Mouse (Mus musculus): ENCODE measurements around the gene Mindy1.

Mindy1 gene

DNA sequence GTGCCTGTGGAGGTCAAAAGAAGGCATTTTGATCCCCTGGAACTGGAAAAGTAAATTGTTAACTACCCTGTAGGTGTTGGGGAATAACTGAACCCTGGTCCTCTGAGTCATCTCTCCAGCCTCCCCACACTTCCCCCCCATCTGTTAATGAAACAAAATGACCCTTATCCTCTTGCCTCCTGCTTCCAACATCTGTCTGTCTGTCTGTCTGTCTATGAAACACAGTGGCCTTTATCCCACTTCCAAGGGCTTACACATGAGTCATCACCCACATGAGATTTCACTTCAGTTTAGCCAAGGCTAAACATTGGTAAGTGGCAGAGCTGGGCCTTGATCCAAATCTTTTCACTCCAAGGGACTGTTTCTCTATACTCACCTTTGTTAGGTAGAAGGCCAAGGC, 13.3 kb upstream of the Mindy1 start:
- no peak for DNase-seq (ENCODE audit: low read depth, low spot score)

DNA sequence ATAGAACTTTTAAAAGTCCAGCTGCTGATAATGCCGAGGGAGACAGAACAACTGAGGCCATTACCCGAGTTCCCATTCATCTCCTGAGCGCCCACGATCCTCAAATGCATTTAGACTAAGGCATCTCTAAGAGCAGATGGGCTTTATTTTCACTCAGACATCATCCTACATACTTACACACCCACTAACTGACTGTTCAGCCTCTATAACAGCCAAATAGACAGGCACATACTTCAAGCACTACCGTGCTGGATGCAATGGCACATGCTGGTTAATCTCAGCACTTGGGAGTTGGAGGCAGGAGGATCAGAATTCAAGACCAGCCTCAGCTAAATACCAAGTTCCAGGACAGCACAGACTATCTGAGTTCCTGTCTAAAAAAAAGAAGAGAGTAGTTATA, 11.4 kb upstream of the Mindy1 start:
- DNase-seq (ENCODE audit: low read depth, low spot score): no peak

DNA sequence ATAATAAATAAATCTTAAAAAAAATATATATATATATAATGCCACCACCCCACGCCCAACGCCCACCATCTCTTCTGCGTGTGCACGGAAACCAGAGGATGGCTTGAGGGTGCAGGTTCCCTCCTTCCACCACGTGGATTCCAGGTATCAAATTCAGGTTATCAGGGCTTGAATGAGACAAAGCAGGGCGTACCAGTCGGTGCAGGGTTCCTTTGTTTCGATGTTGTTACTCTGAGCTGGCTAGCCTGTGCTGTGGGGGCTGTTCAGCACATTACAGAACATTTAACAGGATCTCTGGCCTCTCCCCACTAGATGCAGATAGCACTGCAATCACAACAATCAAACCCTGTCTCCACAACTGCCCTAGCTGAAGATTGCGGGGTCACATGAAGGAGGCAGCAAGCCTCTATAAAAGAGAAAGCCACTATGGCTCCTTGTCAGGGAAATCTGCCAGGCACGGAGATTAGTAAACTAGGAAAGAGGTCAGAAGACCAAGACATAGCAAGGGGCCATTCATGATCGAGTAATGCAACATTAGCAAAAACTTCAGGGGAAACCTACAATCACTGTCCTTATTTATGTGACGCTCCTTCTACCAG, 10.3 kb upstream of the Mindy1 start:
- no peak for DNase-seq (ENCODE audit: low read depth, low spot score)

DNA sequence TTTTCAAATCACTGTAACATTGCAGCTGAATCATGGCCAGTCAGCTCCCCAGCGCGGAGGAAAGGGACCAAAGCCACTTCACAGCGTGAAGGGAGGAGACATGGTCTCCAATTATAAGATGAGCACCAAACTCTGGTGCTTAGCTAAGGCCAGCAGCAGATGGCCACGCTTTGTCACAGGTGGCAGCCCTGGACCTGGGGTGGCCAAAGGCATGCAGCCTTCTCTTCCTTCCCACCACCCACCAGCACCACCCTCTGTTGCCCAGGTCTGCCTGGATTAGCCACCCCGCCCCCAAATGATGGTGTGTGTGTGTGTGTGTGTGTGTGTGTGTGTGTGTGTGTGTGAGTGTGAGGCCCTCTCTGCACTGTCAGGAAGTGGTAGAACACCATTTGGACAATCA, 7.7 kb upstream of the Mindy1 start:
- DNase-seq (ENCODE audit: low read depth, low spot score): no peak

DNA sequence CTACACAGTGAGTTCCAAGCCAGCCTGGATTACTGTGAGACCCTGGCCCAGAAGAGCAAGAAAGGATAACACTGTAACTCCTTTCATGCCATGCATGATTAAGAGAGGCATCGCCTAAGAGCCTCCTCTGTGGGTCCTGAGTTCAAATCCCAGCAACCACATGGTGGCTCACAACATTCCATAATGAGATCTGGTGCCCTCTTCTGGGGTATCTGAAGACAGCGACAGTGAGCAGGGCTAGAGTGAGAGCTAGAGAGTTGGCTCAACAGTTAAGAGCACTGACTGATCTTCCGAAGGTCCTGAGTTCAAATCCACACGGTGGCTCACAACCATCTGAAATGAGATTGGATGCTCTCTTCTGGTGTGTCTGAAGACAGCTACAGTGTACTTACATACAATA, 6.7 kb upstream of the Mindy1 start:
- DNase-seq (ENCODE audit: low read depth, low spot score): no peak

DNA sequence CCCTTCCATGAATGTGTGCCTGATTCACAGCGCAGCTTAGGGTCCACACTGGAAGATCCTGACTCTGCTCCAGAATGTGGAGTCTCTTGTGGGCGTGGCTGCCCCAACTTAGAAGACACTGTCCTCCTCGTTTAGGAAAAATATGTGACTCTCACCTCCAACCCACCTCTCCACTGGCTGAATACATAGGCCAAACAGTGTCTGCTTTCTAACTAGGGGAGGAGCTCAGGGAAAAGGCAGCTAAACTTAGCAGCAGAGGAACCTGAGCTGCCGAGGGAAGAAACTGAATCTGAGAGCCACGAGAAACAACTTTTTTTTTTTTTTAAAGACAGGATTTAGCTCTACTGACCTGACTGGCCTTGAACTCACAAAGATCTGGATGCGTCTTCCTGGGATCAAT, 6.0 kb upstream of the Mindy1 start:
- DNase-seq (ENCODE audit: low read depth, low spot score): peak; percentile 86

DNA sequence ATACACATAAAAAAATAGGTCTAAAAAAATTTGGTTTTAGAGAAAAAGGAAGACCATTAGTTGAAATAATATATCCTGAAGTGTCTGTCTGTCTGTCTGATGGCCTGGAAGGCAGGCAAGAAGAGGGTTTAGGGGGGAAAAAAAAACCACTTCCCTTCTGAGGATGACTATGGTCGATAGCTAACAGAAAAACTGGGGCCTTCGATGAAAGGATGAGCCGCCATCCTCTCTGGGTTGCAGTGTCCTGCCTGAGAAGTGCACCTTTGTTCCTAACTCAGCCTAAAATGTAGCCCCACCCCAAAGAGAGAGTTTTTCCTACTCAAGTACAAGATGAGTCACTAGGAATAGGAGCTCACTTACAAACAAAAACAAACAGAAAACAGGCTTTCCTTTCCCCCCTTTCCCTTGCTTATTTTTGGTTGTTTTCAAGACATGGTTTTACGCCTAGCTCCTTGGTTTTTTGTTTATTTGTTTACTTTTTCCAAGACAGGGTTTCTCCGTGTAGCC, 4.7 kb upstream of the Mindy1 start:
- no peak for DNase-seq (ENCODE audit: low read depth, low spot score)

DNA sequence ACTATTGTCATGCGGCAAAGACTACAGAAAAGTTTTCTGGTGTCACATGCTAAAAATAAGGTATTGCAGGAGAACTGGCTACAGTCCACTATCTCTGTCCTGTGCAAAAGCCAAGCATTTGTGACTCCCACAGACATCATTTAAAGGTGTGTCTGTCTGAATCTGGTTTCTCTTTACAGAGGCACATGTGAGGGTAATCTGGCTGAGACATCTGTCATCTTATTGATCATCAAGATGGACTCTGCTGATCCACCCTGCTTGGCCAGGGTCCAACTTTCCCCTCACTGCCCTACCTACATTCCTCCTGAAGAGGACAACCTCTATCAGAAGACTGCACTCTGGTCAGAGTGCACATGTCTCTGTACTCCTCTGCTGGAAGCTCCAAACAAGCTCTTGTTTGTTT, 4.0 kb upstream of the Mindy1 start:
- peak; percentile 65 for DNase-seq (ENCODE audit: low read depth, low spot score)

DNA sequence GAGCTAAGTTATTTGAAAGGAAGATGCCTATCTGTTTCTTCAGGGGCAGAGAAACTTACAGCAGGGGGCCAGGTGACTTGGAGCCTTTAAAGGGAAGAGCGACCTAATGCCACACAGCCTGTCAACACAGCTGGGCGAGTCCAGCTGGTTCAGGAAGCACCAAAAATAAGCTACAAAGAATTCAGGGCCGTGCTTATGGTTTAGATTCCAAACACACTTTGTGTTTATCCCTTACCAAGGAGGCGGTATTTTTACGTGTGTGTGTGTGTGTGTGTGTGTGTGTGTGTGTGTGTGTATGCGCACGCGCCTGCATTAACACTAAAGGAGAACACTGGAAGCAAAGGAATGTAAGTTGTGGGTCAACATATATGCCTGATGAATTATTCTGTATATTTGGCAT, 398 bp upstream of the Mindy1 start:
- peak; percentile 43 for DNase-seq (ENCODE audit: low read depth, low spot score)

DNA sequence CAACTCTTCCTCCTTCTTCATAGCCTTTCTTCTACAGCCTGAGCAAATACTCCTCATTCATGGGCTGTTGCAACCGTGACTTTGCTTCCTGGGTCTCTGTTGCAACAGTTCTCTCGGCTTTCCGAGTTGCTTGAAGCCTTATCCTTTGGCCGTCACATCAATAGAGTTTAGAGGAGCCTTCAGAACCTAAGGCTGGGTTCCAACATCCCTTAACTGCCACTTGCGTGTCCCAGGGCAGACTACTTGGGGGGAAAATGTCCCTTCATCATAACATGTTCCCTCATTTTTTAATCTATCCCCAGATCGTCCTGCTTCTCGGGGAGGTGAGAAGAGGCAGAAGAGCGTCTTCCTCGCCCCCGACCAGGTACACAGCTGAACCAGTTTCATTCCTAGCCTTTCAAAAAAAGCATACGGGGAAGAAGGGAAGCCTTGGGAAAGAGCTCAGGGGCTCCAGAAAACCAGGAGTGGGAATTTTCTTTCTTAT, 1.3 kb downstream of the Mindy1 start:
- peak; percentile 56 for DNase-seq (ENCODE audit: low read depth, low spot score)

DNA sequence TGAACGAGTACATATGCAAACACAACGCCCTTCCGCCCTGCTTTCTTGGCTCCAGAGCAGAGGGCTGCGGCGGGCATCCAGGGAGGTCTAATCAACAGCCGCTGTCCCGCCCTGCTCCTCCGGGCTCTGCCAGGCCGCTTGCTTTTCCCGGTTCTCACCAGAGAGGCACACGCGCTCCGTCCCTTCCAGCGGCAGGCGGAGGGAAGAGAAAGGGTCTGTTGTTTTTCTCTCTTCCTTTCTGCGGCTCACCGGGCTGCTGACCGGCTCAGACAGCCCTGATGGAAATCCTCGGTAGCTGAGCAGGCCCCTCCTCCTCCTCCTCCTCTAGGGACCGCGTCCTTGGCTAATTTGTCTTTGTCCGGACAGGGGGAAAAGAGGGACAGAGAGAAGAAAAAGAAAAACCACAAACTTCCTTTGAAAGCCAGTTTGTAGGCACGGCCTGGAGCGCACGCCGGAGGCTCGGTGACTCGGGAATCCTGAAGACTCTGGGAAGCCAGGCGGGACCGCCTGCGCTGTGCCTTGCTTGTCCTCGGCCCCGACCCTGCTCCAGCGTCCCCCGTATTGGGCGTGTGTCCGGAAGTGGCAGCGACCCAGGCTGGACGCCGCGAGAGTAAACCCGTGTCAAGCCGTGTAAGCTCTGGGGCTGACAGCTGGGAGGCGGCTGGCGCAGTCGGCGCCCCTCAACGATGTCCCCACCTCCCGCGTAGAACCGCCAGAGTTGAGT, 1.9 kb downstream of the Mindy1 start:
- DNase-seq (ENCODE audit: low read depth, low spot score): peak; percentile 78

DNA sequence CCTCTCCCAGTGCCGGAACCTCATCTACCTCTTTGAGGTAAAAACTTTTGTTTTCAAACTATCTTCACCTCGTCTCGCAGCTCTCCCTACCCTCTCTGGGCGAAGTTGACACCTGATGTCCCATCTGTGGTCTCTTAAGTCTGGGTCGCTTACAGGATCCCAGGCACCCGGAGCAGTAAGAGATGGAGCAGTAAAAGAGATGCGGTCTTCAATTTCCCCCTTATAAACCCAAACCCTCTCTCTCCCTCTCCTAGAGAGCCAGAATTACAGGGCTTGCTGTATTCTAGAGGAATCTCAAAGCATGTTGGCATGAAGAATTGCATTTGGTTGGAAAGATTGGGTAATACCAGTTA, 2.4 kb downstream of the Mindy1 start:
- no peak for DNase-seq (ENCODE audit: low read depth, low spot score)

DNA sequence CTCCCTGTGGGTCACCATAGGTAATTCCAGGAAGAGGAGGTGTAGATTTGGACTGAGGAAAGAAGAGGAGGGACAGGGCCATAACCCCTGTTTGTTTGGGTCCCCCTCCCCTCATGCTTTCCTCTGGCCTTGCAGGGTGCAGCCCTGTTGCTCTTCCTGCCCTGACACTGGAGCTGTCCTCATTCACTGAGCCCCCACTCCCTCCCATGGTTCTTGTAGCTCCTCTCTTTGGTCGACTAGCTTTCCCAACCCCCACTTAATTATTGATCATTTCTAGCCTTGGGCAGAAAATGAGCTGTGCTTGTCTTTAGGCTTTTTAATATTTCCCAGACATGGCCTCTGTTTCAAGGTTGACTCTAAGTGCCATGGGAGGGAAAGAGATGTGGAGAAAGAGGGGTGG, 2.9 kb downstream of the Mindy1 start:
- no peak for DNase-seq (ENCODE audit: low read depth, low spot score)

DNA sequence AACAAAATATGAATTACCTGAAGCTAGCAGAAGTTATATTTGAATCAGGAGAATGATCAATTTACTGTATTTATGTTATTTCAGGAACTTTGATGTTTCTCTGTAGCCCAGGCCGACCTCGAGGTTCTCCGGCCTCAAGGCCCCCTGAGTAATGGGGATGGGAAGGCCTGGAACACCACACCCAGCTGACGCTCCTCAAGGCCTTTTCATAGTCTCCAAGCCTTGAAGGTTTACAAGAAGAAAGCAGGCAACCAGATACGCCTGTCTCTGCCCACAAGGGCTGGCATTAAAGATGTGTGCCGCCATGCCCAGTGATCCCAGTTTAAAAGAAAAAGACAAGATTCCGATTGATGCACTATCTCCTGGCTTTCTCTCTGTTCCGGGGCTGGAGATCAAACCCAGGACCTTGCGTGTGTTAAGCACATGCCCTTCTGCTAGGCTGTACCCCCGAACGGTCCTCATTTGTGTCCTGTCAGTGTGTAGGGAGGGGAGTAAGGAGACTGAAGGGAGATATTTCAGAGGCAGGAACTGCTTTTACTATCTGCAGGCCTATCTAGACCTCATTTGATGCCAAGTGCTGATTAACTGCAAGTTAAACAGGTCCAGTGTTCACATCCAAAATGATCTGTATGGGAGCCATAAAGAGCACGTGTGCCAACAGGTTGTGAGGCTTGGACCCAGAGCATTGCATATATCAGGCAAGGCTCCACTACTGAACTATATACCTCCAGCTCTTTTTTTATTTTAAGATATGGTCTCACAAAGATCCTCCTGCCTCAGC, 3.5 kb downstream of the Mindy1 start:
- no peak for DNase-seq (ENCODE audit: low read depth, low spot score)

DNA sequence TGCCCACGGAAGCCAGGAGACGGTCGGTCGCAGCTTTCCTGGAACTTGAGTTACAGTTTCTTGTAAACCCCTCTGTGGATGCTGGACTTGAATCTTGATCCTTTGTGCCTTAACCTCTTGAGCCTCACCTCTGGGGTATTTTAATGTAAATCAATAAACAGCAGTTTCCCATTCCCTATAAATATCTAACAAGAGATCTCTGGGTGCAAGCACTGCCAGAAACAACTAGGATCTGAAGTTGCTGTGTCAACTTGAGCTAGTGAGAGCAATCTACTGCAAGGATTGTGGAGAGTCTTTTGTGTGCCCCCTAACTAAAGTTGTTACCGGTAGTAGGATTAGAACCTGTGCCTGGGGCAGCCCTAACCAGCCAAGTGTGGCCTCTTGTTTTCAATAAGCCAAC, 4.2 kb downstream of the Mindy1 start:
- no peak for DNase-seq (ENCODE audit: low read depth, low spot score)

DNA sequence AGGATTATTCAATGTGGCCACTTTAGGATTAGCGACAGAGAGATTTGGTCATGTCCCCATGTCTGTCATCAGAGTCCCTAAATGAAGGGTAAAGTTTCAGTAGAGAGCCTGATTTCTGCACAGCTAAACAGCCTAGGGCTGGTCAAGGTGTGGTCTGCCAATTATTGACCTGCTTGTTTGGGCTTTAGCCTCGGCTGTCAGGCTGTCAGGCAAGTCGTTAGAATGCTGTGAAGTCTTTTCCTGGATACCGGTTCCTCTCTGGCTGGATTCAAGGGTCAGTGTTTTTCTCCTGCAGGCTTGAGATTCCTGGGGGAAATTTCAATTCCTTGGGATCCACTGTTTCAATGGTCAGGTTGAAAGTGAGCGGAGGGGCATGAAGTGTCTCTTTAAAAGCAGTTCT, 4.9 kb downstream of the Mindy1 start:
- DNase-seq (ENCODE audit: low read depth, low spot score): no peak

DNA sequence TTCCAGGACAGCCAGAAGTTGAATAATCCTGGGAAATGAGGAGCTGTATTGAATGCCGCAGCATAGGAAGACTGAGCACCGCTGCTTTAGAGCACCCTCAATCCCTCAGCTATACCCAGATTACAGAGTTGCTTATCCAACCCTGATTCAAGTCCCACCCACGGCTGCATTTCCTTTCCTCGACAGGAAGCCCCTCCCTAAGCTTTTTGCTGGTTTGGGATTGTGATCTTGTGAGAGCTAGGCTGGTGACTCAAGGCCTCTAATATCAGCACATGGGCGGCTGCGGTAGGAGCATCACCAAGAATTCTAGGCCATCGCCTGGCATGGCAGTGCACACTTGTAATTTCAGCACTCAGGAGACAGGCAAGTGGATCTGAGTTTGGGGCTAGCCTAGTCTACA, 5.4 kb downstream of the Mindy1 start:
- no peak for DNase-seq (ENCODE audit: low read depth, low spot score)

DNA sequence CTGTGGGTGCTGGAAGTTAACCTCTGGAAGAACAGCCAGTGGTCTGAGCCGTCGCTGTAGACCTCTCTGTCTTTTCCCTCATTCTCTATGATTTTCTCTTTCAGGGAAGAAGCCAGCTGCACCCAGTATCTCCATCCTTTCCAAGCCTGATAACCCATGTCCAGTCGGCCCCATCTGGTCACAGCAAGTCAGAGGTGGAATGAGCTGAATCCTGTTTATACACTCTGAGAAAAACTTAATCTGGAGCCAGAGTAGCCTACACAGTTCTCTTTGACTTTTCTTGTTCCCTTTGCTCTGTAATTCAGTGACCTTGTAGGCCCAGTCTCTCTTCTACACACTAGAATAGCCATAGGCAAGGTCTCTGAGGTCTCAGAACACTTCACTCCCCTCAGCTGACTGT, 6.4 kb downstream of the Mindy1 start:
- no peak for DNase-seq (ENCODE audit: low read depth, low spot score)

DNA sequence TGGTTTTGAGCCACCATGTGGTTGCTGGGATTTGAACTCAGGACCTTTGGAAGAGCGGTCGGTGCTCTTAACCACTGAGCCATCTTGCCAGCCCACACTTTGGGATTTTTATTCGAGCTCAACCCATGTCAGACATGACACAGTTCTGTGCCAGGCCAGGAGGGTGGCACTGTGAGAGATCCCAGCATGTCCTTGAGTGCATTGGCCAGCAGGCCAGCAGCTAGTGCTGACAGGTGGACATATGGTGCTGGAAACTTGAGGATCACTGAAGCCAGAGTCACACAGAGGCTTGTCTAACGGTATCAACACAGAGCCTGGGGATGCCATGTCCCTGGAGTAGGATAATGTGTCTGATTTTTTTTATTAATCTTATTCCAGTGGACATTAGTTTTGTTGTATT, 8.3 kb downstream of the Mindy1 start:
- DNase-seq (ENCODE audit: low read depth, low spot score): no peak

DNA sequence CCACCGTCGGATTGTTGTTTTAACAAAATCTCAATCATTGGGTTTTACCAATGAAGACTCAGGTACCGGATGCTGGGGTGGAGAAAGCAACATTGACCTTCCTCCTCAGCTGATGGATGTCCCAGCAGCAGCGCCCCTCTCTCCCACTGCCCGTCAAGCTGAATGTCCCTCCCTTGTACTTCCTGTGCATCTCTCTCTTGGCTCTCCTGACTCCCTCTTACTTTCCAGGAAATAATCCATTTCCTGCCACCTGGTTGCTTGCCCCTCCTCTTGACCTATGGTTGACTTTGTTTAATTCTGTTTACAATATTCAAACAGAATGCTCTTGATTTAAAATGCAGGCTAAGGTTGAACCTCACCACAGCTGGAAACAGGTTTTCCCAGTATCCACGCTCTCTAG, 9.0 kb downstream of the Mindy1 start:
- no peak for DNase-seq (ENCODE audit: low read depth, low spot score)

DNA sequence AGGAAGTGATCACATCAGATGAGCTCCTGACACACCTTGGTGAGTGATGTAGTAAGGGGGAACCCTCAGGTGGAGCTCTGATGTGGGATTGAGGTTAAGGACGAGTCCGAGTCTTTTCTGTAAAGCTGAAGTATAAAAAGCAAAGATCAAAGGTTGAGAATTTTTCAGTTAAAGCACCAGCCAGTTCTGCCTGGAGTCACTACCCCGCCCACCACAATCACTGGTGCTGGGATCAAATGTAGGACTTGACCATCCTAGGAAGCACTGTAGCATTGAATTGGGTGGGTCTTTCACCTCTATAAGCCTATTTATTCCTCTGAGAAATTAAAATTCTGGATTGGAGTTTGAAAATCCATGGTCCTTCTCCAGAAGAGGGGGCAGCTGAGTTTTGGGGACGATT, 9.9 kb downstream of the Mindy1 start:
- no peak for DNase-seq (ENCODE audit: low read depth, low spot score)

DNA sequence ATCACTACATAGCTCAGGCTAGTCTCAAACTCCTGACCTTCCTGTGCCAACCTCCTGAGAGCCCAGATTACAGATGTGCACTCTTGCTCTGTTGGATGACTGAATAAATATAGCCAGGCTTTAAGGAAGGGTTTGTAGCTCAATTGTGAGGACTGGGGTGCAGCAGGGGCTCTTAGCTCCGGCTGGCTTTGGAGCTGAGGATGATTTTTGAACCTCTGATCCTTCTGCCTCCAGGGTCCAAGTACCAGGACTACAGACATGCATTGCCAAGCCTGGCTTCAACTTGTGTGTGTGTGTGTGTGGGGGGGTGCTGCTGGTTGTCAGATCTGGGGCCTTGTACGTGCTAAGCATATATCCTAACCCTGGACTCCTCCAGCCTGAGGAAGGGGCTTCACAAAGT, 11.8 kb downstream of the Mindy1 start:
- no peak for DNase-seq (ENCODE audit: low read depth, low spot score)

DNA sequence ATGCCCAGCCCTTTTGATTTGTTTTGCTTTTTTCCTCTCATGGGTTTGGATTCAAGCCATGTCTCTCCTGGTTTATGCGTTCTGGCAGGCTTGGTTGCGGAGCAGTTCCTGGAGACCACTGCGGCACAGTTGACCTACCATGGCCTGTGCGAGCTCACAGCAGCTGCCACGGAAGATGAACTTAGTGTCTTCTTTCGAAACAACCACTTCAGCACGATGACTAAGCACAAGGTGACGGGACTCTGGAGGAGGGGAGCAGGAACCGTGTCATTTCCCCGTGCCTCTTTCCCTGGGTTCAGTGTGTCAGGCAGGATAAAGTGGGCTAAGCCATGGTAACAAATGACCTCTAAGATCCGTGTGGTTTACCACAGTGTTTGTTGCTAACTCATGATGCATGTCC, 12.4 kb downstream of the Mindy1 start:
- no peak for DNase-seq (ENCODE audit: low read depth, low spot score)

All from skeletal muscle tissue, adult 2 months (tissue).